Mouse (Mus musculus) heart, adult 2 months (tissue): ENCODE measurements around the gene Slc12a7.

ENCODE experiments used
- CTCF ChIP-seq: fragments of 200-600 bp; IDR thresholded peaks from 2 replicates; pipeline ENCODE4 v1.8.1; 2022; ENCODE audit warnings: antibody characterized with exemption, mild to moderate bottlenecking, moderate library complexity
- EP300 ChIP-seq: fragments of 200-500 bp; IDR thresholded peaks from 2 replicates; pipeline ENCODE4 v1.6.1; 2011; ENCODE audit warnings: low read depth, low read length, control low read depth; ENCODE audit not compliant: insufficient read depth

DNA sequence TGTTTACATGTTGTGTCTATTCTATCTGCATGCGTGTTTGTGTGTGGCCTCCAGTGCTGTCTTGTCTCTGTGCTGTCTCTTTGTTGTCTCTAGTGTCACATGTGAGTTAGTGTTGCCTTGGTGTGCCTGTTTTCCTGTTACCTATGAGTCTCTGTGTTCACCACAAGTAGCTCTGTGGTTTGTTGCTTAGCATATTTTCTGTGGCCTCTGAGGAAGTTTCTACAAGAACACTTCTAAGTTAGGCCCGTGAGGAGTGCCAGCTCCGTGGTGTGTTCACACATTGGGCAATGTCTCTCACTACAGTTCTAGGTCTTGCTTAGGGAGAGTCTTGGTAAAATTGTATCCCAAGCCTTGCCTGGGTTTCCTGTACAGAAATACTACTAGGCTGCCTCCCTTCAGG, 4.0 kb downstream of the Slc12a7 start:
- TF ChIP-seq EP300 (no peak), CTCF (no peak)
